Mouse (Mus musculus): ENCODE data around the gene Wwc2.

DNA sequence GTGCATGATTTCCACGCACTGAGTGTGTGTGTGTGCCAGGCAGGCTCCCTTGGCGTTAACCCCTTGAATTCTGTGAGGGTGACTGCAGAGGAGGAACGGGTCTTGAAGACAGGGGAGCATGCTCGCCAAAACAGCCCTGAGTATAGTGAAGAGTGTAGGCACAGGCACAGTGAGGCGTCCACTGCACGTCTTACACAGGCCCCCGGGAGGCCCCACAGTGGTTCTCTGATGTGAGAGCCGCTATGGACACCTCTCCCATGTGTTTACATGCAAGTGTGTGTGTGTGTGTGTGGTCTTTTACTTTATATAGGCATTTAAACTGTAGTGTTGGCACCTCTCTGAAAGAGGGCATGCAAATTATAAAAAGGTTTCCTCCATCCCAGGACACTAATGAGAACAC, 124.2 kb downstream of the Wwc2 start:
- no peak for TF ChIP-seq CTCF (IDR thresholded peaks at IDR 0.05; ENCODE audit: borderline replicate concordance, insufficient read depth, low read length)
- no peak for TF ChIP-seq POLR2A (IDR thresholded peaks at IDR 0.05; ENCODE audit: low read depth, low read length)
